Mouse (Mus musculus) embryonic fibroblast, embryonic 13.5 days (primary cell): ENCODE data around the gene Gys1.

Experiments
- CTCF ChIP-seq: IDR thresholded peaks from 2 replicates; pipeline ENCODE4 v1.5.1; 2011; ENCODE audit warnings: mild to moderate bottlenecking, control low read depth, low read length, moderate library complexity, borderline replicate concordance; ENCODE audit not compliant: insufficient read depth
- POLR2A ChIP-seq: IDR thresholded peaks from 2 replicates; pipeline ENCODE4 v1.6.1; 2011; ENCODE audit warnings: low read depth, mild to moderate bottlenecking, control low read depth, low read length, moderate library complexity

GRCm38 (mm10) chr7:45434203-45435015, at the start of gene Gys1:
- peak; percentile 88 for TF ChIP-seq POLR2A
- peak; percentile 95 for TF ChIP-seq CTCF
